9 mouse cellular contexts compared by ENCODE assay signal in the genomic region with DNA sequence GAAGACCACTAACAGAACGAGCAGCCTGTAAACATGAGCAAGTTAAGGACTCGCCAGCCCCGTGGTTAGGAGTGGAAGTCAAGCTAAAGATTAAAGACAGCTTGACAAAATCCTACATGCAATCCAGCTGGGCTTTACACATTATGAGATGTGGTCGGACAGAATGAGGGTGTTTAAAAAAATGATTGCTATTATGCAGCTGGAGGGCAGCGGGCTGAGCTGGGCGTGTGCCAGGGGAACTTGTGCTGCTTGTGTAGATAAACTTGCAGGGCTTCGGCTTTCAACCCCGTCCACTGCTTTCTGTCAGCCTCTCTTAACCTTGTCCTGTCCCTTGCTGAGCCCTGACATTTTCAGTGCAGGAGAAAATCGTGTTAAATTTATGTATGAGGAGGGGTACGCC.
DNase-seq lines count a peak whose midpoint lies in the region; ATAC-seq lines count a peak whose summit lies in the region.
"Had no signal": no experiment of that assay in that cellular context is flagged by ENCODE, and none has a peak within 500 bp of the region (broad histone marks: within the 10 kb centered on the region; RNA-seq: fewer than 3 reads in every experiment).

No protein-coding gene starts in this region.

- H3K27ac ChIP-seq in heart, embryonic 11.5 days (ENCODE audit: low read depth, low read length) = peak overlapping the region; percentile 50; the same call in 1 of the 2 replicates
- no peak overlapping the region for H3K27ac ChIP-seq in limb, embryonic 13.5 days
- no peak overlapping the region for H3K27ac ChIP-seq in hindbrain, embryonic 16.5 days (ENCODE audit: low read depth, low read length)
- H3K27ac ChIP-seq: embryonic facial prominence, embryonic 12.5 days had no signal

- ATAC-seq in heart, embryonic 11.5 days (replicated peaks; ENCODE audit: insufficient number of reproducible peaks, low FRiP score, low TSS enrichment) = no peak
- ATAC-seq in limb, embryonic 13.5 days (ENCODE audit: low FRiP score, low read depth) = no peak
- no peak for ATAC-seq in hindbrain, embryonic 16.5 days
- ATAC-seq in megakaryocyte-erythroid progenitor cell, adult 5-6 weeks (replicated peaks; ENCODE audit: low FRiP score, low TSS enrichment, poor library complexity, severe bottlenecking) = no peak

- no peaks in the 10 kb centered on the region for H3K36me3 ChIP-seq in heart, embryonic 11.5 days (ENCODE audit: control insufficient read depth, insufficient read depth, low read length)
- no peaks in the 10 kb centered on the region for H3K36me3 ChIP-seq in limb, embryonic 13.5 days
- H3K36me3 ChIP-seq in hindbrain, embryonic 16.5 days (ENCODE audit: control insufficient read depth, insufficient read depth, low read length) = no peaks in the 10 kb centered on the region
- H3K36me3 ChIP-seq: embryonic facial prominence, embryonic 12.5 days had no signal

- 15% methylated on average over 10 of the region's 10 CpGs for WGBS in heart, embryonic 11.5 days (ENCODE audit: insufficient replicate concordance)
- 11% methylated on average over 10 of the region's 10 CpGs for WGBS in limb, embryonic 13.5 days
- WGBS in hindbrain, embryonic 16.5 days = 44% methylated on average over 10 of the region's 10 CpGs

- H3K27me3 ChIP-seq in heart, embryonic 11.5 days (ENCODE audit: control insufficient read depth, insufficient read depth, low read length) = no peaks in the 10 kb centered on the region
- H3K27me3 ChIP-seq in limb, embryonic 13.5 days = peaks cover 24% of the 10 kb centered on the region
- H3K27me3 ChIP-seq in hindbrain, embryonic 16.5 days (replicated peaks; ENCODE audit: control insufficient read depth, insufficient read depth, low read length) = no peaks in the 10 kb centered on the region
- H3K27me3 ChIP-seq: embryonic facial prominence, embryonic 12.5 days had no signal

- H3K9ac ChIP-seq in heart, embryonic 11.5 days (ENCODE audit: low read depth, low read length) = no peak overlapping the region
- H3K9ac ChIP-seq in limb, embryonic 13.5 days = no peak overlapping the region
- H3K9ac ChIP-seq in hindbrain, embryonic 16.5 days (ENCODE audit: low read depth, low read length) = no peak overlapping the region
- H3K9ac ChIP-seq: embryonic facial prominence, embryonic 12.5 days had no signal

- DNase-seq in urinary bladder, postnatal 4 days (ENCODE audit: low spot score in 2 of 2) = peak; percentile 50 to 64
- DNase-seq in urinary bladder, postnatal 10 days (ENCODE audit: low spot score) = no peak
- no peak for DNase-seq in cerebellum, postnatal 14 days
- DNase-seq: layer of hippocampus, postnatal 36 days had no signal

- H3K9me3 ChIP-seq in heart, embryonic 11.5 days (replicated peaks; ENCODE audit: control insufficient read depth, low read length) = no peaks in the 10 kb centered on the region
- no peaks in the 10 kb centered on the region for H3K9me3 ChIP-seq in limb, embryonic 13.5 days
- no peaks in the 10 kb centered on the region for H3K9me3 ChIP-seq in hindbrain, embryonic 16.5 days (ENCODE audit: control insufficient read depth, low read length)
- H3K9me3 ChIP-seq: embryonic facial prominence, embryonic 12.5 days had no signal

- peaks cover 21% of the 10 kb centered on the region for H3K4me1 ChIP-seq in heart, embryonic 11.5 days (ENCODE audit: control insufficient read depth, insufficient read depth, low read length)
- peaks cover 28% of the 10 kb centered on the region for H3K4me1 ChIP-seq in limb, embryonic 13.5 days
- H3K4me1 ChIP-seq in hindbrain, embryonic 16.5 days (ENCODE audit: control insufficient read depth, insufficient read depth, low read depth, low read length) = peaks cover 7% of the 10 kb centered on the region

- H3K4me2 ChIP-seq in heart, embryonic 11.5 days = peak overlapping the region; percentile 54
- peak overlapping the region; percentile 48 for H3K4me2 ChIP-seq in limb, embryonic 13.5 days (replicated peaks)
- H3K4me2 ChIP-seq in hindbrain, embryonic 16.5 days (ENCODE audit: low read length) = no peak overlapping the region
- H3K4me2 ChIP-seq: embryonic facial prominence, embryonic 12.5 days had no signal

- H3K4me3 ChIP-seq in heart, embryonic 11.5 days (ENCODE audit: low read depth, low read length) = no peak overlapping the region; the same call in 1 of the 2 replicates
- no peak overlapping the region for H3K4me3 ChIP-seq in limb, embryonic 13.5 days
- no peak overlapping the region for H3K4me3 ChIP-seq in hindbrain, embryonic 16.5 days (ENCODE audit: low read length)
- H3K4me3 ChIP-seq: embryonic facial prominence, embryonic 12.5 days had no signal

Comparison
In these comparisons a context has a peak if more than half of its experiments do, and no peak if none do; other contexts are left out.
1. DNase-seq: peak in urinary bladder, postnatal 4 days (2 of 2); none in urinary bladder, postnatal 10 days (single experiment) and cerebellum, postnatal 14 days (0 of 2).